Mouse (Mus musculus) stomach, postnatal 0 days (tissue): Measurements from ENCODE around the gene 6030468B19Rik.

Source experiments
- CTCF ChIP-seq: IDR thresholded peaks from 2 replicates; pipeline ENCODE4 v1.5.1; 2016; ENCODE audit warnings: antibody characterized with exemption, low read depth, mild to moderate bottlenecking, moderate library complexity
- EP300 ChIP-seq: optimal IDR thresholded peaks from 2 replicates; pipeline ENCODE3; 2016; ENCODE audit warnings: antibody characterized with exemption

- TF ChIP-seq EP300, result no peak
- TF ChIP-seq CTCF, result no peak
Measured at GRCm38 (mm10) chr11:117774925-117775324, 22.5 kb upstream of the 6030468B19Rik start.
